Mouse (Mus musculus): ENCODE data around the gene Ppp4r2. TPM values are rescaled to one million over a fixed set of nuclear protein-coding genes. Genes with fewer than 3 reads are reported as not detected.

Gene Ppp4r2
- polyA plus RNA-seq, 1 experiment from 2014 or later = 13.8 TPM

- H3K4me3 ChIP-seq (ENCODE audit: low read length) = no peak overlapping the region
- no peaks in the 10 kb centered on the region for H3K4me1 ChIP-seq (replicated peaks; ENCODE audit: control insufficient read depth, insufficient read depth, low read length)
- H3K27ac ChIP-seq (ENCODE audit: low read length) = no peak overlapping the region
- H3K9ac ChIP-seq (ENCODE audit: low read length) = no peak overlapping the region
- no peak overlapping the region for H3K4me2 ChIP-seq (ENCODE audit: low read depth, low read length)
- H3K27me3 ChIP-seq (ENCODE audit: control insufficient read depth, insufficient read depth, low read depth, low read length) = no peaks in the 10 kb centered on the region
- H3K36me3 ChIP-seq (ENCODE audit: control insufficient read depth, insufficient read depth, low read length) = no peaks in the 10 kb centered on the region
- whole genome bisulfite sequencing = 63% methylated on average over 6 of the region's 6 CpGs
- no peaks in the 10 kb centered on the region for H3K9me3 ChIP-seq (ENCODE audit: control insufficient read depth, low read length)
- no peak for ATAC-seq (ENCODE audit: low read depth)
Measured at GRCm38 (mm10) chr6:100873191-100873590, 39.8 kb downstream of the Ppp4r2 start.

- no peak overlapping the region for H3K9ac ChIP-seq (ENCODE audit: low read length)
- H3K36me3 ChIP-seq (ENCODE audit: control insufficient read depth, insufficient read depth, low read length) = no peaks in the 10 kb centered on the region
- 60% methylated on average over 20 of the region's 20 CpGs for WGBS
- H3K27me3 ChIP-seq (ENCODE audit: control insufficient read depth, insufficient read depth, low read depth, low read length) = no peaks in the 10 kb centered on the region
- no peak for ATAC-seq (ENCODE audit: low read depth)
- no peaks in the 10 kb centered on the region for H3K4me1 ChIP-seq (replicated peaks; ENCODE audit: control insufficient read depth, insufficient read depth, low read length)
- no peak overlapping the region for H3K4me3 ChIP-seq (ENCODE audit: low read length)
- H3K9me3 ChIP-seq (ENCODE audit: control insufficient read depth, low read length) = no peaks in the 10 kb centered on the region
- no peak overlapping the region for H3K27ac ChIP-seq (ENCODE audit: low read length)
- no peak overlapping the region for H3K4me2 ChIP-seq (ENCODE audit: low read depth, low read length)
Measured at GRCm38 (mm10) chr6:100875862-100876623, 42.6 kb downstream of the Ppp4r2 start.

- Histone ChIP-seq H3K4me1 (replicated peaks; ENCODE audit: control insufficient read depth, insufficient read depth, low read length) (no peaks in the 10 kb centered on the region), H3K9ac (ENCODE audit: low read length) (no peak overlapping the region), H3K4me2 (ENCODE audit: low read depth, low read length) (no peak overlapping the region), H3K27ac (ENCODE audit: low read length) (no peak overlapping the region), H3K9me3 (ENCODE audit: control insufficient read depth, low read length) (no peaks in the 10 kb centered on the region), H3K4me3 (ENCODE audit: low read length) (no peak overlapping the region), H3K36me3 (ENCODE audit: control insufficient read depth, insufficient read depth, low read length) (no peaks in the 10 kb centered on the region), H3K27me3 (ENCODE audit: control insufficient read depth, insufficient read depth, low read depth, low read length) (no peaks in the 10 kb centered on the region)
- 81% methylated on average over 12 of the region's 12 CpGs for WGBS
- no peak for ATAC-seq (ENCODE audit: low read depth)
Measured at GRCm38 (mm10) chr6:100876624-100877017, 43.2 kb downstream of the Ppp4r2 start.

GRCm38 (mm10) chr6:100878546-100878945 lies 45.1 kb downstream of the Ppp4r2 start:
- Histone ChIP-seq H3K4me2 (ENCODE audit: low read depth, low read length) (no peak overlapping the region), H3K36me3 (ENCODE audit: control insufficient read depth, insufficient read depth, low read length) (no peaks in the 10 kb centered on the region), H3K4me1 (replicated peaks; ENCODE audit: control insufficient read depth, insufficient read depth, low read length) (0 out of 2 replicates have a peak, but pooled peaks cover 2% of the 10 kb centered on the region), H3K9ac (ENCODE audit: low read length) (no peak overlapping the region), H3K4me3 (ENCODE audit: low read length) (no peak overlapping the region), H3K9me3 (ENCODE audit: control insufficient read depth, low read length) (no peaks in the 10 kb centered on the region), H3K27me3 (ENCODE audit: control insufficient read depth, insufficient read depth, low read depth, low read length) (no peaks in the 10 kb centered on the region), H3K27ac (ENCODE audit: low read length) (no peak overlapping the region)
- ATAC-seq (ENCODE audit: low read depth) = no peak
- WGBS = 72% methylated on average over 13 of the region's 13 CpGs

- peak; percentile 59; the same call in 1 of the 2 replicates for ATAC-seq (ENCODE audit: low read depth)
- Histone ChIP-seq H3K4me3 (ENCODE audit: low read length) (no peak overlapping the region), H3K4me1 (replicated peaks; ENCODE audit: control insufficient read depth, insufficient read depth, low read length) (0 out of 2 replicates have a peak, but pooled peaks cover 2% of the 10 kb centered on the region), H3K9me3 (ENCODE audit: control insufficient read depth, low read length) (no peaks in the 10 kb centered on the region), H3K36me3 (ENCODE audit: control insufficient read depth, insufficient read depth, low read length) (no peaks in the 10 kb centered on the region), H3K27me3 (ENCODE audit: control insufficient read depth, insufficient read depth, low read depth, low read length) (no peaks in the 10 kb centered on the region), H3K4me2 (ENCODE audit: low read depth, low read length) (no peak overlapping the region), H3K27ac (ENCODE audit: low read length) (no peak overlapping the region), H3K9ac (ENCODE audit: low read length) (no peak overlapping the region)
- 38% methylated on average over 10 of the region's 10 CpGs for WGBS
Measured at GRCm38 (mm10) chr6:100879607-100880006, 46.2 kb downstream of the Ppp4r2 start.

- H3K4me3 ChIP-seq (ENCODE audit: low read length) = no peak overlapping the region
- ATAC-seq (ENCODE audit: low read depth) = peak; percentile 15; the same call in 1 of the 2 replicates
- no peak overlapping the region for H3K27ac ChIP-seq (ENCODE audit: low read length)
- H3K9ac ChIP-seq (ENCODE audit: low read length) = no peak overlapping the region
- H3K36me3 ChIP-seq (ENCODE audit: control insufficient read depth, insufficient read depth, low read length) = no peaks in the 10 kb centered on the region
- no peak overlapping the region for H3K4me2 ChIP-seq (ENCODE audit: low read depth, low read length)
- H3K27me3 ChIP-seq (ENCODE audit: control insufficient read depth, insufficient read depth, low read depth, low read length) = no peaks in the 10 kb centered on the region
- 0 out of 2 replicates have a peak, but pooled peaks cover 2% of the 10 kb centered on the region for H3K4me1 ChIP-seq (replicated peaks; ENCODE audit: control insufficient read depth, insufficient read depth, low read length)
- 74% methylated on average over 9 of the region's 9 CpGs for WGBS
- H3K9me3 ChIP-seq (ENCODE audit: control insufficient read depth, low read length) = no peaks in the 10 kb centered on the region
Measured at GRCm38 (mm10) chr6:100881657-100882056, 48.2 kb downstream of the Ppp4r2 start.

- no peak for ATAC-seq (ENCODE audit: low read depth)
- Histone ChIP-seq H3K9me3 (ENCODE audit: control insufficient read depth, low read length) (no peaks in the 10 kb centered on the region), H3K4me1 (replicated peaks; ENCODE audit: control insufficient read depth, insufficient read depth, low read length) (0 out of 2 replicates have a peak, but pooled peaks cover 2% of the 10 kb centered on the region), H3K4me2 (ENCODE audit: low read depth, low read length) (peak overlapping the region; percentile 47), H3K36me3 (ENCODE audit: control insufficient read depth, insufficient read depth, low read length) (no peaks in the 10 kb centered on the region), H3K27ac (ENCODE audit: low read length) (no peak overlapping the region), H3K9ac (ENCODE audit: low read length) (no peak overlapping the region), H3K4me3 (ENCODE audit: low read length) (peak overlapping the region; percentile 18; the same call in 1 of the 2 replicates), H3K27me3 (ENCODE audit: control insufficient read depth, insufficient read depth, low read depth, low read length) (no peaks in the 10 kb centered on the region)
- WGBS = 17% methylated on average over 15 of the region's 15 CpGs
Measured at GRCm38 (mm10) chr6:100882381-100883213, 49.2 kb downstream of the Ppp4r2 start.

- Histone ChIP-seq H3K27me3 (ENCODE audit: control insufficient read depth, insufficient read depth, low read depth, low read length) (no peaks in the 10 kb centered on the region), H3K9me3 (ENCODE audit: control insufficient read depth, low read length) (no peaks in the 10 kb centered on the region), H3K27ac (ENCODE audit: low read length) (no peak overlapping the region), H3K4me1 (replicated peaks; ENCODE audit: control insufficient read depth, insufficient read depth, low read length) (0 out of 2 replicates have a peak, but pooled peaks cover 2% of the 10 kb centered on the region), H3K4me3 (ENCODE audit: low read length) (no peak overlapping the region), H3K36me3 (ENCODE audit: control insufficient read depth, insufficient read depth, low read length) (no peaks in the 10 kb centered on the region), H3K9ac (ENCODE audit: low read length) (no peak overlapping the region), H3K4me2 (ENCODE audit: low read depth, low read length) (no peak overlapping the region)
- no peak for ATAC-seq (ENCODE audit: low read depth)
- 45% methylated on average over 13 of the region's 13 CpGs for WGBS
Measured at GRCm38 (mm10) chr6:100883233-100883632, 49.8 kb downstream of the Ppp4r2 start.

GRCm38 (mm10) chr6:100884594-100885225 lies 51.3 kb downstream of the Ppp4r2 start:
- no peak for ATAC-seq (ENCODE audit: low read depth)
- Histone ChIP-seq H3K36me3 (ENCODE audit: control insufficient read depth, insufficient read depth, low read length) (no peaks in the 10 kb centered on the region), H3K4me2 (ENCODE audit: low read depth, low read length) (no peak overlapping the region), H3K9ac (ENCODE audit: low read length) (no peak overlapping the region), H3K4me3 (ENCODE audit: low read length) (no peak overlapping the region), H3K27ac (ENCODE audit: low read length) (no peak overlapping the region), H3K27me3 (ENCODE audit: control insufficient read depth, insufficient read depth, low read depth, low read length) (no peaks in the 10 kb centered on the region), H3K4me1 (replicated peaks; ENCODE audit: control insufficient read depth, insufficient read depth, low read length) (0 out of 2 replicates have a peak, but pooled peaks cover 2% of the 10 kb centered on the region), H3K9me3 (ENCODE audit: control insufficient read depth, low read length) (no peaks in the 10 kb centered on the region)
- 89% methylated on average over 12 of the region's 12 CpGs for WGBS

Data from lung, embryonic 16.5 days (tissue).